Mouse (Mus musculus) heart, embryonic 15.5 days (tissue): Measurements from ENCODE around the gene Gm49393. TPM values are rescaled to one million over a fixed set of nuclear protein-coding genes. Genes with fewer than 3 reads are reported as not detected.
"Not testable (repeated sequence)": the region's sequence is repeated elsewhere in the genome, so short reads cannot be mapped to it uniquely, and the experiment has no call there.

Source experiments
- ATAC-seq: fragments of 200-750 bp; cut with Nextera tagmentation; replicated peaks from 2 replicates; pipeline ENCODE4 v1.8.0; 2017; ENCODE audit warnings: low read depth, moderate TSS enrichment; ENCODE audit not compliant: insufficient number of reproducible peaks, insufficient read depth, low FRiP score
- H3K27ac ChIP-seq: fragments of 300-500 bp; sonication (generic); 2 replicates; pipeline ENCODE4 v1.5.1; 2015; ENCODE audit warnings: mild to moderate bottlenecking, inconsistent platforms
- H3K27me3 ChIP-seq: fragments of 300-500 bp; sonication (generic); 2 replicates; pipeline ENCODE4 v1.6.1; 2015; ENCODE audit warnings: inconsistent platforms
- H3K36me3 ChIP-seq: fragments of 300-500 bp; sonication (generic); 2 replicates; pipeline ENCODE4 v1.6.1; 2015; ENCODE audit warnings: mild to moderate bottlenecking, inconsistent platforms
- H3K4me1 ChIP-seq: fragments of 300-500 bp; sonication (generic); replicated peaks from 2 replicates; pipeline ENCODE4 v1.6.1; 2015; ENCODE audit warnings: inconsistent platforms
- H3K4me2 ChIP-seq: fragments of 300-500 bp; sonication (generic); 2 replicates; pipeline ENCODE4 v1.6.1; 2015; ENCODE audit warnings: inconsistent platforms, mild to moderate bottlenecking, moderate library complexity
- H3K4me3 ChIP-seq: fragments of 300-500 bp; sonication (generic); 2 replicates; pipeline ENCODE4 v1.5.1; 2015; ENCODE audit warnings: mild to moderate bottlenecking, inconsistent platforms
- H3K9ac ChIP-seq: fragments of 300-500 bp; sonication (generic); 2 replicates; pipeline ENCODE4 v1.6.1; 2015; ENCODE audit warnings: mild to moderate bottlenecking, inconsistent platforms
- H3K9me3 ChIP-seq: fragments of 300-500 bp; sonication (generic); replicated peaks from 2 replicates; pipeline ENCODE4 v1.6.1; 2016; ENCODE audit warnings: inconsistent platforms
- WGBS: fragments of 180-500 bp; shearing (Covaris S2); methylation state at CpG from one replicate; pipeline ENCODE4 v1.1.7; 2015; ENCODE audit warnings: mixed read lengths; 5-methylcytosine and 5-hydroxymethylcytosine counted together
- polyA plus RNA-seq: library from polyadenylated mRNA; unstranded; fragments of >200 nt; fragmentation: Nextera tagmentation; extraction: Ambion mirVana; gene quantifications from 2 replicates; pipeline ENCODE4 v1.2.1, GENCODE M21; 2015

The Gm49393 gene
- 0.54 TPM in 1 of 2 replicates, not detected in the other for polyA plus RNA-seq

DNA sequence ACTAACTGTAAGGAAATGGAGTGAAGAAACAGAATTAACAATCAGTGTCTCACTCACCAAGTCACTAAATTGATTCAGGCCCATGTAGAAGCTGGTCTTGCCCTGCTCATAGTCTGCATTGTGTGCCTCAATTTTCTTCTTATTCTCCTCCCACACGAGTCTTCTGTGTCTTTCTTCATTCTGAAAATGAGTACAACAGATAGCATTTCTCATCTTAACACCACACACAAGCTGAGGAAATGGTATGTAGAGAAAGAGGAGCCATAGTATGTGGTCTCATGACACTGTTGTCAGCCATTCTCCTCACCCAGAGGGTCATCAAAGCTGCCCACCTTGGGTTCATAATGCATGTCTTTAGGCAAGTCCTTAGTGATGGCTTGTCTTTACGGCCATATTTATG, at the start of gene Gm49393:
TSS of gene Gm49393 (minus strand) at position 101 of the 400 bp plus-strand sequence.
- not testable (repeated sequence) for ATAC-seq, H3K4me2 ChIP-seq, H3K27ac ChIP-seq, H3K27me3 ChIP-seq, H3K36me3 ChIP-seq, H3K4me1 ChIP-seq, H3K9ac ChIP-seq, H3K4me3 ChIP-seq, H3K9me3 ChIP-seq
- 59% methylated on average over 2 of the region's 2 CpGs for WGBS

DNA sequence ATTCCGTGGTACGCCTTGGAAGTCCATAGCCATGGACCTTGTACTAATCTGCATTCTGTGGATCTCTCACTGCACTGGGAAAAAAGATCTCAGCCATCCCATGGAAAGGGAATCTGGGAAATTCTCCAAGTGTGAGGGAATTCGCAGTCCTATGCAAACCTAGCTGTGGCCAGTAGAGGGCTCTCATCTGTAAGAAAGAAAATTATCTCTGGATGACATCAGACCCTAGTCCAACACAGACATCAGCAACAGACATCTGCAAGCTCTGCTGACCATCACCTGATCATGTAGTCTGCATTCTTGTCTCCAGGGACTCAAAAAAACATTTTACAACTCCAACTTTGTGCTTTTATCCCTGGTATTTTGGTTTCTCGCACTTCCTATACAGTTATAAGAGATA, 36.9 kb upstream of the Gm49393 start:
- H3K4me3 ChIP-seq, ATAC-seq, H3K27ac ChIP-seq, H3K4me1 ChIP-seq, H3K36me3 ChIP-seq, H3K4me2 ChIP-seq, H3K27me3 ChIP-seq, H3K9ac ChIP-seq, H3K9me3 ChIP-seq: not testable (repeated sequence)
- WGBS = 71% methylated on average over 4 of the region's 4 CpGs

DNA sequence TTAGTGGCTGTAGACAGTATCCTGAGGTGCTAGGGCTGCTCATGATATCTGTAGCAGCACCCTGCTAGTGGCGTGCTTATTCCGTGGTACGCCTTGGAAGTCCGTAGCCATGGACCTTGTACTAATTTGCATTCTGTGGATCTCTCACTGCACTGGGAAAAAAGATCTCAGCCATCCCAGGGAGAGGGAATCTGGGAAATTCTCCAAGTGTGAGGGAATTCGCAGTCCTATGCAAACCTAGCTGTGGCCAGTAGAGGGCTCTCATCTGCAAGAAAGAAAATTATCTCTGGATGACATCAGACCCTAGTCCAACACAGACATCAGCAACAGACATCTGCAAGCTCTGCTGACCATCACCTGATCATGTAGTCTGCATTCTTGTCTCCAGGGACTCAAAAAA, 28.6 kb upstream of the Gm49393 start:
- H3K36me3 ChIP-seq, H3K4me1 ChIP-seq, H3K9ac ChIP-seq, H3K9me3 ChIP-seq, H3K4me2 ChIP-seq, H3K27ac ChIP-seq, ATAC-seq, H3K27me3 ChIP-seq, H3K4me3 ChIP-seq: not testable (repeated sequence)
- WGBS = 22% methylated on average over 5 of the region's 5 CpGs

DNA sequence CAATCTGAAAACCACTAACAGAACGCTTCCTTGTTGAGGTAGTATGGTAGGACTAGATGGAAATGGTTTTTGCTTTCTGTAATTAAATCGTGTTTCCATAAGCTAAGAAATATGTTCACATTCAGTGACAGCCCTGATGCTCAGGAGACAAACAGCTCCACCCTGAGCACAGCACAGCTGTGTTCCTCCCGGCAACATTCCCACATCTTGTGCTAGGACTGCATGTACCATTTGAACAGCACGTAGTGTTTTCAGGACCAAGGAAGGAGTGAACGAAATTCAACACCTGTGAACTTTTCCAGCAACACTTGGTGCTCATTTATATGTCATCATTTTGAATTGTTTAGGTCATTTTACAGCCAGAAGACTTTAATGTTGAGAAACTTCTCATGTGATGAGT, 26.3 kb upstream of the Gm49393 start:
- H3K9me3 ChIP-seq = no peaks in the 10 kb centered on the region
- no peak overlapping the region for H3K4me2 ChIP-seq
- no peak for ATAC-seq
- no peaks in the 10 kb centered on the region for H3K4me1 ChIP-seq
- H3K36me3 ChIP-seq = no peaks in the 10 kb centered on the region
- no peaks in the 10 kb centered on the region for H3K27me3 ChIP-seq
- 54% methylated on average over 5 of the region's 5 CpGs for WGBS
- no peak overlapping the region for H3K4me3 ChIP-seq
- no peak overlapping the region for H3K27ac ChIP-seq
- H3K9ac ChIP-seq = no peak overlapping the region

DNA sequence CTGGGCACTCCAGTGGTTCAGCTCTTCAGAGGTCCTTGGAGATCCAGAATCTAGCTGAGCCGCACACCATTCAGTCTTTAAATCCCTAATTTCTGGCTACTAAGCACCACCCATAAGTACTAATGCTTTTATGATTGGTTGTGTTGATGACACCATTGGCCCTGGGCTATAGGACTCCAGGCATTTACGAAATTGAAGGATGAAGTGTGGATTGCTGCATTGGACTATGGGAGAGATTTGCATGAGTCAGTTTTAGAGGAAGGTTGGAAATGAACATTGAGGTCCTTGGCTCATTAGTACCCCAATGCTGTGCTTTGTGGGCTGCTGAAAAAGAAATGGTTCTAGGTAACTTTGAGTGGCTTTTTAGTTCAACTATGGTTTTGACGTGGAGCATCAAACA, 6.5 kb upstream of the Gm49393 start, which contains the start of gene Tpbpa:
TSS of gene Tpbpa (minus strand) at position 101 of the 400 bp plus-strand sequence.
- WGBS = 66% methylated on average over 3 of the region's 3 CpGs
- H3K27me3 ChIP-seq = not testable (repeated sequence)

DNA sequence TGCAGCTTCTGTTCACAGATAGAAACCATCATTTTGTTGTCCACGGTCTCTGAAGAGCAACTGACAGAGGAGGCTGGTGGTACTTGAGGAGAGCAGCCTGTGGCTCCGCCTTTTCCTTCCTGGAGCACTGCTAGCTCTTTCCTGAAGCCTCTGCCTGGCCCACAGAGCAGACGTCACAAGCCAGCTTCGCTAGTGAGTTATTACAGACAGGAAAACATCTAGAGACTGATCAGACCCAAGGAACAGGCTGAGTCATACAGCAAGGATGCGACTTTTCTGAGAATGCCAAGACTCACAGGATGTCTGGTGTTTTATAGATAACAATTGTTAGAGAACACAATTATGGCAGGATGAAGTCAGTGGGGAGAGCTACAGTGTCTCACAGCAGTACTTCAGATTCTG, 1.1 kb upstream of the Gm49393 start, which contains the start of the genes Gm49391 and Ctla2a:
TSS of gene Gm49391 (minus strand) at position 72 of the 402 bp plus-strand sequence.
TSS of gene Ctla2a (minus strand) at position 126 of the 402 bp plus-strand sequence.
- no peaks in the 10 kb centered on the region for H3K36me3 ChIP-seq
- H3K9ac ChIP-seq = no peak within 1 kb of the TSS
- H3K4me3 ChIP-seq = no peak within 1 kb of the TSS
- H3K27me3 ChIP-seq = no peaks in the 10 kb centered on the region
- H3K9me3 ChIP-seq = no peaks in the 10 kb centered on the region
- WGBS = 33% methylated on average over 5 of the region's 5 CpGs
- ATAC-seq = peak; percentile 91
- no peak within 1 kb of the TSS for H3K4me2 ChIP-seq
- peak within 1 kb of the TSS; percentile 51 for H3K27ac ChIP-seq
- H3K4me1 ChIP-seq = no peaks in the 10 kb centered on the region

More for the DNA sequence above, 6.5 kb upstream of the Gm49393 start, which contains the start of gene Tpbpa:
- not testable (repeated sequence) for H3K4me1 ChIP-seq, H3K9ac ChIP-seq, H3K4me2 ChIP-seq, ATAC-seq, H3K27ac ChIP-seq, H3K9me3 ChIP-seq, H3K4me3 ChIP-seq, H3K36me3 ChIP-seq

DNA sequence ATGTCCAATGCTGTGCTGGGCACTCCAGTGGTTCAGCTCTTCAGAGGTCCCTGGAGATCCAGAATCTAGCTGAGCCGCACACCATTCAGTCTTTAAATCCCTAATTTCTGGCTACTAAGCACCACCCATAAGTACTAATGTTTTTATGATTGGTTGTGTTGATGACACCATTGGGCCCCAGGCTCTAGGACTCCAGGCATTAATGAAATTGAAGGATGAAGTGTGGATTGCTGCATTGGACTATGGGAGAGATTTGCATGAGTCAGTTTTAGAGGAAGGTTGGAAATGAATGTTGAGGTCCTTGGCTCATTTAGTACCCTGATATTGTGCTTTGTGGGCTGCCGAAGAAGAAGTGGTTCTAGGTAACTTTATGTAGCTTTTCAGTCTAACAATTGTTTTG, 30.6 kb downstream of the Gm49393 start, which contains the start of gene Tpbpb:
TSS of gene Tpbpb (minus strand) at position 101 of the 400 bp plus-strand sequence.
- H3K4me1 ChIP-seq, H3K27me3 ChIP-seq, H3K27ac ChIP-seq, H3K36me3 ChIP-seq, H3K4me3 ChIP-seq, ATAC-seq, H3K9ac ChIP-seq, H3K9me3 ChIP-seq, H3K4me2 ChIP-seq: not testable (repeated sequence)
- WGBS = 74% methylated on average over 2 of the region's 2 CpGs

DNA sequence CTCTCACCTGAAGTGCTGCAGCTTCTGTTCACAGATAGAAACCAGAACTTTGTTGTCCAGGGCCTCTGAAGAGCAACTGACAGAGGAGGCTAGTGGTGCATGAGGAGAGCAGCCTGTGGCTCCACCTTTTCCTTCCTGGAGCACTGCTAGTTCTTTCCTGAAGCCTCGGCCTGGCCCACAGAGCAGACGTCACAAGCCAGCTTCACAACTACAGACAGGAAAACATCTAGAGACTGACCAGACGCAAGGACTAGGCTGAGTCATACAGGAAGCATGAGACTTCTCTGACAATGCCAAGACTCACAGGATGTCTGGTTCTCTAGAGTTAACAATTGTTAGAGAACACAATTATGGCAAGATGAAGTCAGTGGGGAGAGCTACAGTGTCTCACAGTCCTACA, 38.1 kb downstream of the Gm49393 start, which contains the start of gene Ctla2b:
TSS of gene Ctla2b (minus strand) at position 120 of the 400 bp plus-strand sequence.
- whole genome bisulfite sequencing = 43% methylated on average over 3 of the region's 3 CpGs
- Histone ChIP-seq H3K4me2 (no peak within 1 kb of the TSS), H3K4me3 (no peak within 1 kb of the TSS), H3K27me3 (no peaks in the 10 kb centered on the region), H3K4me1 (no peaks in the 10 kb centered on the region), H3K27ac (peak within 1 kb of the TSS; percentile 26), H3K9ac (no peak within 1 kb of the TSS), H3K9me3 (no peaks in the 10 kb centered on the region), H3K36me3 (no peaks in the 10 kb centered on the region)
- peak; percentile 91 for ATAC-seq

DNA sequence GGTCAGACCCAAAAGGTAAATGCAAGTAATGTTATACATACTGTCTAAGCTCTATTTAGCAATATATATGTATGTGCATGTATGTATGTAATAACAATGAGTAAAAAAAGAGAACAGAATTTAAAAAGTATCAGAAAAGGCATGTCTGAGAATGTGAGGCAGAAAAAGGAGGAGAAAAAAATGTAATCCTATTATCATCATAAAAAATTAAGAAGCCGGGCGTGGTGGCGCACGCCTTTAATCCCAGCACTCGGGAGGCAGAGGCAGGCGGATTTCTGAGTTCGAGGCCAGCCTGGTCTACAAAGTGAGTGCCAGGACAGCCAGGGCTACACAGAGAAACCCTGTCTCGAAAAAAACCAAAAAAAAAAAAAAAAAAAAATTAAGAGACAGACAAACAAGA, 38.6 kb downstream of the Gm49393 start, which contains the start of gene Gm49392:
TSS of gene Gm49392 (minus strand) at position 101 of the 400 bp plus-strand sequence.
- not testable (repeated sequence) for H3K9ac ChIP-seq, H3K4me1 ChIP-seq, H3K4me3 ChIP-seq, ATAC-seq, H3K36me3 ChIP-seq, H3K27me3 ChIP-seq, H3K9me3 ChIP-seq, H3K4me2 ChIP-seq
- 83% methylated on average over 8 of the region's 8 CpGs for WGBS
- peak within 1 kb of the TSS; percentile 26 for H3K27ac ChIP-seq

DNA sequence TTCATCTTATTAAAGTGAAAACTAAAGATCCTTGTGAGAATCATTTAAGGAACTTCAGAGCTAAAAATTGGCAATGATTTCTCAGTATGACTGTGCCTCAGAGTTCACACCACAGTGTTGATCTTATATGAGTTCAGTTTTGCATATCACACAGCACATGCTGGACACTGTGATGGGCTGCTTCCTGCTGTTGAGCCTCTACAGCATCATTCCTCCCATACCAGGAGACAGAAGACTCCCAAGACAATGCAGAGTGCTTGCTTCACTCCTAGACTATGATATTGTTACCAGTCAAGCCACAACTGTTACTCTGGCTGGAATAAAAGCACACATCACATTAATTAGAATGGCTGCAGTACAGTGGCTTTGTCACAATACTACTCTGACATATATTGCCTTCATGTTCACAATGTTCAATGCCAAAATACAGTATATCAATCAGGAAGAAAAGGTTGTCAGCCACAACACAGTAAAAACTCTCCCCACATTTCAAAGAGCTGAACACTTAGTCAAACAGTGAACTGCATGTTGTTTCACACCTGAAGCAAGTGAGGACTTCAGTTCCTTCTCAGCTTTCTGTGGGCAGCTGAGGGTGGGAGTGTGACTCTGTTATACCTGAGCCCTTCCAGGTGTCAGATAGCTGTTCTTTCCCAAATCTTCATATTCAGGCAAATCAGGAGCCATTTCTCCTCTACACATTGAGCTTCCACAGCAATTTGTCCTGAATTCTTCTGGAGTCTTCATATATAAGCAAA, 39.8 kb downstream of the Gm49393 start:
- no peak overlapping the region for H3K9ac ChIP-seq
- no peaks in the 10 kb centered on the region for H3K36me3 ChIP-seq
- no peaks in the 10 kb centered on the region for H3K27me3 ChIP-seq
- no peak overlapping the region for H3K4me3 ChIP-seq
- H3K27ac ChIP-seq = no peak overlapping the region
- ATAC-seq = no peak
- no peak overlapping the region for H3K4me2 ChIP-seq
- no peaks in the 10 kb centered on the region for H3K9me3 ChIP-seq
- H3K4me1 ChIP-seq = no peaks in the 10 kb centered on the region

DNA sequence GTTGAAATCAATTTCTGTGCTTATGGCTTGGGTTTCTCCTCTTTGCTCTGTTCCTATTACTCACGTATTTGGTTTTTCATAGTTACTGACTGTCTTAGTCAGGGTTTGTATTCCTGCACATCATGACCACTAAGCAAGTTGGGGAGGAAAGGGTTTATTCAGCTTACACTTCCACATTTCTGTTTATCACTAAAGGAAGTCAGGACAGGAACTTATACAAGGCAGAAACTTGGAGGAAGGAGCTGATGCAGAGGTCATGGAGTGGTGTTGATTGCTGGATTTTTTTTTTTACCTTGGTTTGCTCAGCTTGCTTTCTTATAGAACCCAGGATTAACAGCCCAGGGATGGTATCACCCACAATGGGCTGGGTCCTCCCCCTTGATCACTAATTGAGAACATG, 43.1 kb downstream of the Gm49393 start:
- Histone ChIP-seq H3K36me3 (no peaks in the 10 kb centered on the region), H3K9ac (no peak overlapping the region), H3K4me2 (no peak overlapping the region), H3K27me3 (no peaks in the 10 kb centered on the region), H3K4me1 (no peaks in the 10 kb centered on the region), H3K27ac (no peak overlapping the region), H3K9me3 (no peaks in the 10 kb centered on the region), H3K4me3 (no peak overlapping the region)
- no peak for ATAC-seq
- WGBS = 79% methylated on average over 1 of the region's 1 CpGs

DNA sequence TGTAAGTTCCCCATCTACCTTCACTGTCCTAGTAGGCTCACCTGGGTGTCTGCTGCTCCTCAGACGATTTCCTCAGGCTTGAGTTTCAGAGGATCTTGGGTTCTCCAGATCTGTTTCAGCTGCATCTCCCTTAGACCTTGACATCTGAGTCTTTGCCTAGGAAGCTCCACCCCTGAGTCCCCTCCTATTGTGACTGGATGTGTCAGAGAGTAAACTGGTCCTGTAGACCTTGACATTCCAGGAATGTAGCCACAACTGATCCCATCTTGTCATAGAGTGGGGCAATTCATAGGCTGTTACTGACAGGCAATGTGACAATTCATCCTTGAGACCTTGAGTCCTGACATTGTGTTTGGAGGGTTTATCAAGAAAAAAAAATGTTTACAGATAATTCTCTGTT, 71.1 kb downstream of the Gm49393 start, which contains the start of gene 4930486L24Rik:
TSS of gene 4930486L24Rik (minus strand) at position 195 of the 400 bp plus-strand sequence.
- H3K36me3 ChIP-seq = no peaks in the 10 kb centered on the region

More for the DNA sequence above, 71.1 kb downstream of the Gm49393 start, which contains the start of gene 4930486L24Rik:
- H3K27me3 ChIP-seq = no peaks in the 10 kb centered on the region
- no peaks in the 10 kb centered on the region for H3K4me1 ChIP-seq
- ATAC-seq = no peak
- H3K9ac ChIP-seq = no peak within 1 kb of the TSS
- no peak within 1 kb of the TSS for H3K4me3 ChIP-seq
- H3K4me2 ChIP-seq = no peak within 1 kb of the TSS
- 44% methylated on average over 1 of the region's 1 CpGs for WGBS
- no peaks in the 10 kb centered on the region for H3K9me3 ChIP-seq
- no peak within 1 kb of the TSS for H3K27ac ChIP-seq
